ENCODE assay signal across 15 mouse cellular contexts in the genomic region with DNA sequence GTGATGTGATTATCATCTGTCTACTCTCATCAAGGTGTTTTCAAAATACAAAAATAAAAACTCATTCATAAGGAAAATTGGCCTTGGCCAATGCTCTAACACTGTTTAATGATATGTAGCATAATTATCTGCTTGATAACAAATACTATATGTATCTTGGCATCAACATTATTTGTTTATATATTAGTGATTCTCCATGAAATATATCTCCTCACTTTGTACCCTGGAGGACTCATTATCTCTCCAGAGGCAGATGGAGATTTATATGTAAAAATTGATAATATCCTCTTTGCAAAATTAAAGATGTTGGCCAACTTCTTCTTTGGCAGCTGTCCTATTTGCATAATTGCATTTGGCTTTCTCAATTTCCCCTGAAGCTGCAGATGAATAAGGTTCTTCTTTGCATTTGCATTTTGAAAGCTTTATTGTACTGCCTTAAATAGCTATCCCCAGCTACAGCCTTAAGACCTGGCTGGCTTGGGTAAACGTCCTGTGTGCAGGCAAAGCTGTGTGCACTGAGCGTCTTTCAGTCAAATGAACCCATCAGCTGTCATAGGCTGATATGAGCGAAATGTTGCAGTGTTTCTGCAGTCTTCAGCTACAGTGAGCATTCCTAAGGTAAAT.
A peak's percentile ranks its signal among the peaks of the same experiment; 100 is the strongest.
DNase-seq lines count a peak whose midpoint lies in the region; ATAC-seq lines count a peak whose summit lies in the region.
"Had no signal": no experiment of that assay in that cellular context is flagged by ENCODE, and none has a peak within 500 bp of the region (broad histone marks: within the 10 kb centered on the region; RNA-seq: fewer than 3 reads in every experiment).

No protein-coding gene starts in this region.

- peaks cover 9% of the 10 kb centered on the region for H3K4me1 ChIP-seq in forebrain, embryonic 15.5 days
- H3K4me1 ChIP-seq in hindbrain, embryonic 16.5 days (ENCODE audit: control insufficient read depth, insufficient read depth, low read depth, low read length): peaks cover 3% of the 10 kb centered on the region
- 0 out of 2 replicates have a peak, but pooled peaks cover 3% of the 10 kb centered on the region for H3K4me1 ChIP-seq in neural tube, embryonic 14.5 days (ENCODE audit: control insufficient read depth, insufficient read depth, low read length)
- H3K4me1 ChIP-seq in embryonic facial prominence, embryonic 10.5 days: no peaks in the 10 kb centered on the region
- H3K4me1 ChIP-seq: stomach, embryonic 15.5 days had no signal

- peak overlapping the region; percentile 55; the same call in 1 of the 2 replicates for H3K27ac ChIP-seq in forebrain, embryonic 15.5 days (replicated peaks)
- H3K27ac ChIP-seq in hindbrain, embryonic 16.5 days (ENCODE audit: low read depth, low read length): no peak overlapping the region
- peak overlapping the region; percentile 16; the same call in 1 of the 2 replicates for H3K27ac ChIP-seq in neural tube, embryonic 14.5 days (ENCODE audit: low read depth, low read length)
- H3K27ac ChIP-seq in embryonic facial prominence, embryonic 10.5 days (replicated peaks): no peak overlapping the region
- H3K27ac ChIP-seq: stomach, embryonic 15.5 days had no signal

- peak; percentile 82 for ATAC-seq in forebrain, embryonic 15.5 days (replicated peaks)
- ATAC-seq in hindbrain, embryonic 16.5 days: peak; percentile 77; the same call in 1 of the 2 replicates
- ATAC-seq in neural tube, embryonic 14.5 days (ENCODE audit: low read depth): peak; percentile 56; the same call in 1 of the 2 replicates
- ATAC-seq: activated CD4-positive, CD25-positive, alpha-beta regulatory T cell, adult 4 months; inflammation-experienced regulatory T-cells, adult 6 months had no signal

- H3K4me2 ChIP-seq in forebrain, embryonic 15.5 days (replicated peaks): no peak overlapping the region
- H3K4me2 ChIP-seq in hindbrain, embryonic 16.5 days (ENCODE audit: low read length): no peak overlapping the region
- no peak overlapping the region for H3K4me2 ChIP-seq in neural tube, embryonic 14.5 days (ENCODE audit: low read depth, low read length)
- H3K4me2 ChIP-seq: heart, embryonic 12.5 days; stomach, embryonic 15.5 days had no signal

- 21% methylated on average over 3 of the region's 3 CpGs for WGBS in forebrain, embryonic 15.5 days
- whole genome bisulfite sequencing in hindbrain, embryonic 16.5 days: 29% methylated on average over 3 of the region's 3 CpGs
- WGBS in neural tube, embryonic 14.5 days: 42% methylated on average over 3 of the region's 3 CpGs
- 63% methylated on average over 3 of the region's 3 CpGs for WGBS in embryonic facial prominence, embryonic 10.5 days

- no peaks in the 10 kb centered on the region for H3K27me3 ChIP-seq in forebrain, embryonic 15.5 days
- H3K27me3 ChIP-seq in hindbrain, embryonic 16.5 days (replicated peaks; ENCODE audit: control insufficient read depth, insufficient read depth, low read length): no peaks in the 10 kb centered on the region
- H3K27me3 ChIP-seq in neural tube, embryonic 14.5 days (ENCODE audit: control insufficient read depth, insufficient read depth, low read length): no peaks in the 10 kb centered on the region
- no peaks in the 10 kb centered on the region for H3K27me3 ChIP-seq in embryonic facial prominence, embryonic 10.5 days (replicated peaks; ENCODE audit: low read depth, poor library complexity, severe bottlenecking)
- H3K27me3 ChIP-seq: heart, embryonic 12.5 days; stomach, embryonic 15.5 days had no signal

- intact Hi-C loops in left cerebral cortex, postnatal 25 days (cut with DNase I): no loop called here

- H3K4me3 ChIP-seq in forebrain, embryonic 15.5 days: no peak overlapping the region
- H3K4me3 ChIP-seq in hindbrain, embryonic 16.5 days (ENCODE audit: low read length): no peak overlapping the region
- no peak overlapping the region for H3K4me3 ChIP-seq in neural tube, embryonic 14.5 days (ENCODE audit: low read depth, low read length)
- H3K4me3 ChIP-seq in embryonic facial prominence, embryonic 10.5 days: no peak overlapping the region
- H3K4me3 ChIP-seq: heart, embryonic 12.5 days; stomach, embryonic 15.5 days had no signal

- H3K9me3 ChIP-seq in forebrain, embryonic 15.5 days: no peaks in the 10 kb centered on the region
- H3K9me3 ChIP-seq in hindbrain, embryonic 16.5 days (ENCODE audit: control insufficient read depth, low read length): no peaks in the 10 kb centered on the region
- H3K9me3 ChIP-seq in neural tube, embryonic 14.5 days (ENCODE audit: control insufficient read depth, low read length): no peaks in the 10 kb centered on the region
- H3K9me3 ChIP-seq in embryonic facial prominence, embryonic 10.5 days: no peaks in the 10 kb centered on the region
- H3K9me3 ChIP-seq: heart, embryonic 12.5 days; stomach, embryonic 15.5 days had no signal

- H3K36me3 ChIP-seq in forebrain, embryonic 15.5 days: no peaks in the 10 kb centered on the region
- H3K36me3 ChIP-seq in hindbrain, embryonic 16.5 days (ENCODE audit: control insufficient read depth, insufficient read depth, low read length): no peaks in the 10 kb centered on the region
- H3K36me3 ChIP-seq in neural tube, embryonic 14.5 days (ENCODE audit: control insufficient read depth, insufficient read depth, low read length): no peaks in the 10 kb centered on the region
- H3K36me3 ChIP-seq in embryonic facial prominence, embryonic 10.5 days (replicated peaks): no peaks in the 10 kb centered on the region
- H3K36me3 ChIP-seq: heart, embryonic 12.5 days; stomach, embryonic 15.5 days had no signal

- no peak overlapping the region for H3K9ac ChIP-seq in forebrain, embryonic 15.5 days (replicated peaks)
- H3K9ac ChIP-seq in hindbrain, embryonic 16.5 days (ENCODE audit: low read depth, low read length): no peak overlapping the region
- H3K9ac ChIP-seq in neural tube, embryonic 14.5 days (replicated peaks; ENCODE audit: low read depth, low read length): no peak overlapping the region
- H3K9ac ChIP-seq: heart, embryonic 12.5 days; stomach, embryonic 15.5 days had no signal

- peak; percentile 9 to 59 for DNase-seq in left cerebral cortex, postnatal 25 days (ENCODE audit: low spot score in 2 of 2)
- no peak for DNase-seq in left cerebral cortex, adult 8-10 months (ENCODE audit: low spot score in 2 of 2)
- no peak for DNase-seq in embryonic facial prominence, embryonic 10.5 days (ENCODE audit: low spot score)
- DNase-seq in thymus, postnatal 0 days (ENCODE audit: low spot score): no peak
- DNase-seq: embryo, embryonic 11 days; kidney, postnatal 4 days; lung, postnatal 14 days; right cerebral cortex, postnatal 4 days had no signal

Comparison
In these comparisons a context has a peak if more than half of its experiments do, and no peak if none do; other contexts are left out.
1. DNase-seq: peak in left cerebral cortex, postnatal 25 days (2 of 2); none in left cerebral cortex, adult 8-10 months (0 of 2), embryonic facial prominence, embryonic 10.5 days (single experiment) and thymus, postnatal 0 days (single experiment).
2. H3K27ac ChIP-seq: peak in forebrain, embryonic 15.5 days (single experiment) and neural tube, embryonic 14.5 days (single experiment); none in hindbrain, embryonic 16.5 days (single experiment) and embryonic facial prominence, embryonic 10.5 days (single experiment).
3. Peak in every context shown above with its lines, with median percentiles within 50 percentile points of each other: ATAC-seq.